Mouse (Mus musculus) CH12.LX (cell line): ENCODE results near the gene F2r.

Source experiments
- CTCF ChIP-seq, 2 experiments: IDR thresholded peaks in 1 of 2; conservative IDR thresholded peaks in 1 of 2; 2 replicates each; pipeline ENCODE4 v1.5.1; 2011 to 2012; ENCODE audit warnings: low read depth in 2 of 2, low read length in 2 of 2, improper control_type of control experiment in 1 of 2, inconsistent platforms in 1 of 2, mild to moderate bottlenecking in 1 of 2, moderate library complexity in 1 of 2
- E2F4 ChIP-seq: IDR thresholded peaks from 2 replicates; pipeline ENCODE4 v1.6.1; 2011; ENCODE audit warnings: low read depth, low read length, improper control_type of control experiment; ENCODE audit not compliant: insufficient replicate concordance
- ELF1 ChIP-seq: IDR thresholded peaks from 2 replicates; pipeline ENCODE4 v1.6.1; 2014; ENCODE audit warnings: low read depth, mild to moderate bottlenecking, inconsistent platforms, low read length, improper control_type of control experiment
- ETS1 ChIP-seq: conservative IDR thresholded peaks from 2 replicates; pipeline ENCODE4 v1.6.1; 2012; ENCODE audit warnings: low read depth, mild to moderate bottlenecking, inconsistent platforms, low read length, improper control_type of control experiment, moderate library complexity
- MAFK ChIP-seq: IDR thresholded peaks from 2 replicates; pipeline ENCODE4 v1.6.1; 2011; ENCODE audit warnings: low read length, improper control_type of control experiment; ENCODE audit not compliant: insufficient replicate concordance
- MAX ChIP-seq: IDR thresholded peaks from 2 replicates; pipeline ENCODE4 v1.6.1; 2011; ENCODE audit warnings: low read length, improper control_type of control experiment
- MXI1 ChIP-seq: IDR thresholded peaks from 2 replicates; pipeline ENCODE4 v1.6.1; 2011; ENCODE audit warnings: mild to moderate bottlenecking, low read depth, low read length, improper control_type of control experiment
- NELFE ChIP-seq: IDR thresholded peaks from 2 replicates; pipeline ENCODE4 v1.6.1; 2011; ENCODE audit warnings: low read depth, low read length, improper control_type of control experiment
- POLR2A ChIP-seq: IDR thresholded peaks from 2 replicates; pipeline ENCODE4 v1.6.1; 2011; ENCODE audit warnings: low read depth, mild to moderate bottlenecking, improper control_type of control experiment, low read length
- POLR2AphosphoS2 ChIP-seq: IDR thresholded peaks from 2 replicates; pipeline ENCODE4 v1.6.1; 2011; ENCODE audit warnings: low read depth, low read length, improper control_type of control experiment
- RAD21 ChIP-seq: IDR thresholded peaks from 2 replicates; pipeline ENCODE4 v1.6.1; 2011; ENCODE audit warnings: low read depth, mild to moderate bottlenecking, low read length, improper control_type of control experiment, moderate library complexity

DNA sequence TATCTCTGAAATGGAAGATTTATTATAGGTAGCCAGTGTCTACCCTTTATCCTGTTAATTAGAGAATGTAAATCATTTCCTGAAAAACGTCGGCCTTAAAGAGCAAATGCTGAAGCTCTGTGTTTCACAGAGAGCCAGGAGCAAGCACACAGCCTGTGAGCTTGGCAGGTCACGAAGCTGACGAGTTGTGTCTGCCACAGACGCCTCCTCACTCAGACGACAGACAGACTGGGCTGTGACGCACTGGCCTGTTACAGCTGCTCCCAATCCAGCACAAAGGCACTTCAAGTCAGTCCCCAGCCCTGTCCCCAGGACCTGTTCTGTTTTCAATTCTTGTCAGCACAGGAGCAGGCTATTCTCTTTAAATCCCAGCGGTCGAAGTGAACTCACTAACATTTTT is 37.0 kb upstream of the F2r start:
- TF ChIP-seq CTCF (conservative IDR thresholded peaks at IDR 0.05 in 1 of 2, IDR thresholded peaks at IDR 0.05 in 1 of 2; ENCODE audit: low read depth in 2 of 2, low read length in 2 of 2) = no peak
- TF ChIP-seq POLR2A = no peak
- TF ChIP-seq ETS1 = no peak
- no peak for TF ChIP-seq RAD21
- TF ChIP-seq POLR2AphosphoS2 = no peak
- no peak for TF ChIP-seq ELF1
- no peak for TF ChIP-seq MAX
- no peak for TF ChIP-seq E2F4
- no peak for TF ChIP-seq MXI1
- no peak for TF ChIP-seq MAFK
- TF ChIP-seq NELFE = no peak
